Mouse (Mus musculus) stomach, embryonic 14.5 days (tissue): ENCODE data around the gene Grik4. TPM values are rescaled to one million over a fixed set of nuclear protein-coding genes. Genes with fewer than 3 reads are reported as not detected.

Source experiments
- ATAC-seq: fragments of 200-750 bp; cut with Nextera tagmentation; 2 replicates; pipeline ENCODE4 v1.8.0; 2017; ENCODE audit warnings: low read depth, moderate TSS enrichment; ENCODE audit not compliant: insufficient number of reproducible peaks, insufficient read depth, low FRiP score
- H3K27ac ChIP-seq: fragments of 300-500 bp; sonication (generic); 2 replicates; pipeline ENCODE4 v1.5.1; 2014; ENCODE audit warnings: mild to moderate bottlenecking, low read length, moderate library complexity, mixed read lengths
- H3K27me3 ChIP-seq: fragments of 300-500 bp; sonication (generic); 2 replicates; pipeline ENCODE4 v1.6.1; 2014; ENCODE audit warnings: low read length, control low read depth, mixed read lengths; ENCODE audit not compliant: control insufficient read depth, insufficient read depth
- H3K36me3 ChIP-seq: fragments of 300-500 bp; sonication (generic); 2 replicates; pipeline ENCODE4 v1.6.1; 2014; ENCODE audit warnings: mild to moderate bottlenecking, control low read depth, low read length, moderate library complexity, mixed read lengths; ENCODE audit not compliant: control insufficient read depth, insufficient read depth
- H3K4me1 ChIP-seq: fragments of 300-500 bp; sonication (generic); 2 replicates; pipeline ENCODE4 v1.6.1; 2014; ENCODE audit warnings: low read length, control low read depth, mixed read lengths; ENCODE audit not compliant: control insufficient read depth, insufficient read depth
- H3K4me2 ChIP-seq: fragments of 300-500 bp; sonication (generic); replicated peaks from 2 replicates; pipeline ENCODE4 v1.6.1; 2014; ENCODE audit warnings: low read depth, low read length, control low read depth
- H3K4me3 ChIP-seq: fragments of 300-500 bp; sonication (generic); 2 replicates; pipeline ENCODE4 v1.5.1; 2014; ENCODE audit warnings: low read depth, low read length, control low read depth
- H3K9ac ChIP-seq: fragments of 300-500 bp; sonication (generic); replicated peaks from 2 replicates; pipeline ENCODE4 v1.6.1; 2014; ENCODE audit warnings: low read depth, mild to moderate bottlenecking, control low read depth, low read length, moderate library complexity, mixed read lengths
- H3K9me3 ChIP-seq: fragments of 300-500 bp; sonication (generic); 2 replicates; pipeline ENCODE4 v1.6.1; 2016; ENCODE audit warnings: low read depth, low read length, control low read depth; ENCODE audit not compliant: control insufficient read depth
- WGBS: fragments of 180-500 bp; shearing (Covaris S2); extraction: QIAGEN DNeasy Blood & Tissue Kit; methylation state at CpG from one replicate; pipeline ENCODE4 v1.1.7; 2014; 5-methylcytosine and 5-hydroxymethylcytosine counted together
- polyA plus RNA-seq: library from polyadenylated mRNA; unstranded; fragments of >200 nt; fragmentation: Nextera tagmentation; extraction: Ambion mirVana; gene quantifications from 2 replicates; pipeline ENCODE4 v1.2.1, GENCODE M21; 2014

The Grik4 gene
- polyA plus RNA-seq, 1 experiment from 2014 or later = 1.4 TPM

GRCm38 (mm10) chr9:42809146-42809545 lies 135.1 kb downstream of the Grik4 start:
- WGBS = 86% methylated on average over 3 of the region's 3 CpGs
- ATAC-seq = no peak

DNA sequence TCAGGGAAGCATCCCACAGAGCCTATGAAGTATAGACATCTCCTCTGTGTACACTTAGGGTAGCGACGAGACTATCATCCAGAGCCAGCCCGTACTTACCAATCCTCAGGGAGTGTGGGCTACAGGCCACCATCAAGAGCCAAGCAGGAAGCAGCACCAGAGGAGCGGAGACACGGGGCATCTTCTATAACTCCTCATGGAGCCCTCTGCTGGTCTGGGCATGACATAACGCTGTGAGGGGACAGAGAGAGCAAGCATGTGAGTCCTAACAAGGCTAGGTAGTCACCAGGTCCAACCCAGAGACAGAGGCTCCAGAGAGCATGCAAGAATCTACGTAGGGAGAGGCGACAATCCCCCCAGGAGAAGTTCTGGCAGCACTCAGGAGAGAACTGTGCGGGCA lies 135.9 kb downstream of the Grik4 start:
- ATAC-seq = no peak
- H3K9ac ChIP-seq = no peak overlapping the region
- H3K4me1 ChIP-seq = no peaks in the 10 kb centered on the region
- H3K9me3 ChIP-seq = no peaks in the 10 kb centered on the region
- no peak overlapping the region for H3K4me2 ChIP-seq
- no peaks in the 10 kb centered on the region for H3K36me3 ChIP-seq
- WGBS = 71% methylated on average over 9 of the region's 9 CpGs
- no peak overlapping the region for H3K27ac ChIP-seq
- no peaks in the 10 kb centered on the region for H3K27me3 ChIP-seq
- H3K4me3 ChIP-seq = no peak overlapping the region

More at GRCm38 (mm10) chr9:42809146-42809545, 135.1 kb downstream of the Grik4 start:
- no peak overlapping the region for H3K4me2 ChIP-seq
- H3K4me3 ChIP-seq = no peak overlapping the region
- H3K9ac ChIP-seq = no peak overlapping the region
- H3K36me3 ChIP-seq = no peaks in the 10 kb centered on the region
- no peaks in the 10 kb centered on the region for H3K4me1 ChIP-seq
- H3K27me3 ChIP-seq = no peaks in the 10 kb centered on the region
- no peaks in the 10 kb centered on the region for H3K9me3 ChIP-seq
- no peak overlapping the region for H3K27ac ChIP-seq

GRCm38 (mm10) chr9:42803061-42803491 lies 141.2 kb downstream of the Grik4 start:
- no peak for ATAC-seq
- Histone ChIP-seq H3K27me3 (no peaks in the 10 kb centered on the region), H3K36me3 (no peaks in the 10 kb centered on the region), H3K27ac (no peak overlapping the region), H3K9me3 (no peaks in the 10 kb centered on the region), H3K4me3 (no peak overlapping the region), H3K9ac (no peak overlapping the region), H3K4me1 (0 out of 2 replicates have a peak, but pooled peaks cover 3% of the 10 kb centered on the region), H3K4me2 (no peak overlapping the region)
- WGBS = 68% methylated on average over 3 of the region's 3 CpGs

DNA sequence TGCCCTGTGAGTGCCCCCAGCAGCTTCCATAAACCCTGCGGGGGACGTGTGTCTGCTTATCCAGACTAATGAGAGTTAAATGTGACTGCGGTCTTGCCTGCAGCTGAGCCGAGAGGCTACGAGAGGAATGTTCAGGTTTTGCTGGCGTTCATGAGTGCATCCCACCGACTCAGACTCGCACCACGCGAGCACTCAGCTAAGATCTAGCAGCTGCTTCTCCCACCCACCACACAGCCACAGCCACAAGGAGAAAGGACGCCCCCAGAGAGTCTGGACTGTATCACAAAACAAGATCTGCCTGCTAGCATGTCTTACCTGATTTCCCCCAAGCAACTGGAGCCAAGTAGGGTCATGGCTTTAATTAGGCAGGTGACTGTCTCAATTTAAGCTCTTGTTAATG lies 142.4 kb downstream of the Grik4 start:
- no peak overlapping the region for H3K4me2 ChIP-seq
- H3K36me3 ChIP-seq = no peaks in the 10 kb centered on the region
- H3K4me3 ChIP-seq = no peak overlapping the region
- 69% methylated on average over 11 of the region's 11 CpGs for WGBS
- H3K4me1 ChIP-seq = 0 out of 2 replicates have a peak, but pooled peaks cover 3% of the 10 kb centered on the region
- no peak overlapping the region for H3K27ac ChIP-seq
- ATAC-seq = no peak
- H3K9me3 ChIP-seq = no peaks in the 10 kb centered on the region
- no peak overlapping the region for H3K9ac ChIP-seq
- H3K27me3 ChIP-seq = no peaks in the 10 kb centered on the region

DNA sequence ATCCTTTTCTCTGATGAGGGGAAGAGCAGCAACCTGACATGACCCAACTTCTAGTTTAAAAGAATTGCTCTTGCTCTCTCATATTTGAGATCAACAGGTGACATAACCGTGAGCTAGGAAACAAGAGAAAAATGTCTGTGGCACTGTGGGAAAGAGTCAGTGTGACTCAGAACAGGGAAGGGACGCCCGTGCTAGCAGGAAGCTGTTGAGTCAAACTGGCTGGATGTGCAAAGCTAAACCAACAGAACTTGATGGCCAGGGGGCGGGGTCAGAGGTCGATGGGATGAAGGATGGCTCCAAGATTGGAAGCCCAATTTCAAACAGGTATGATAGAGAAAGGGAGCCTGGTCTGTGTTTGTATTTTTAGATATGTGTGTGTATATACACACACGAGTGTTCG lies 144.2 kb downstream of the Grik4 start:
- H3K27ac ChIP-seq = no peak overlapping the region
- no peaks in the 10 kb centered on the region for H3K9me3 ChIP-seq
- H3K27me3 ChIP-seq = no peaks in the 10 kb centered on the region
- H3K4me3 ChIP-seq = no peak overlapping the region
- 75% methylated on average over 7 of the region's 7 CpGs for WGBS
- no peak overlapping the region for H3K9ac ChIP-seq
- no peak overlapping the region for H3K4me2 ChIP-seq
- no peak for ATAC-seq
- 0 out of 2 replicates have a peak, but pooled peaks cover 7% of the 10 kb centered on the region for H3K4me1 ChIP-seq
- no peaks in the 10 kb centered on the region for H3K36me3 ChIP-seq

DNA sequence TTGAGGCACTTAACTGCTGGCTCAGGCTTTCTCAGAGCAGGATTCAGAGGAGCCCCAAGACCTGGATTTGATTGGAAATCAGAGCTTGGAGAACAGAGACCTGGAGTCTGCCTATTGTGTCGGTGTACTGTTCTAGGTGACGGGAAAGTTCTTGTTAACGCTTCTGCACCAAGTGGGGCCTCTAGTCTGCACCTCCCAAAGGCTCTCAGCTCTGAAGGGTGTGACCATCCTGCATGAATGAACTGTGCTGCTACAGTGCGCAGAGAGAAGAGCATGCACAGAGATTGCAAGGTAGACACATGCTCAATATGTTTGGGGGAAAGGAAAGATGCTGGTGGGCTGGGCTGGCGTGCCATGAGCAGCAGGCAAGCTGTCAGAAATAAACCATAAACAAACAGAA lies 144.6 kb downstream of the Grik4 start:
- H3K27me3 ChIP-seq = no peaks in the 10 kb centered on the region
- H3K36me3 ChIP-seq = no peaks in the 10 kb centered on the region
- H3K9me3 ChIP-seq = no peaks in the 10 kb centered on the region
- no peak overlapping the region for H3K9ac ChIP-seq
- no peak overlapping the region for H3K27ac ChIP-seq
- no peak overlapping the region for H3K4me3 ChIP-seq
- no peak for ATAC-seq
- H3K4me1 ChIP-seq = 0 out of 2 replicates have a peak, but pooled peaks cover 7% of the 10 kb centered on the region
- 87% methylated on average over 5 of the region's 5 CpGs for WGBS
- no peak overlapping the region for H3K4me2 ChIP-seq

DNA sequence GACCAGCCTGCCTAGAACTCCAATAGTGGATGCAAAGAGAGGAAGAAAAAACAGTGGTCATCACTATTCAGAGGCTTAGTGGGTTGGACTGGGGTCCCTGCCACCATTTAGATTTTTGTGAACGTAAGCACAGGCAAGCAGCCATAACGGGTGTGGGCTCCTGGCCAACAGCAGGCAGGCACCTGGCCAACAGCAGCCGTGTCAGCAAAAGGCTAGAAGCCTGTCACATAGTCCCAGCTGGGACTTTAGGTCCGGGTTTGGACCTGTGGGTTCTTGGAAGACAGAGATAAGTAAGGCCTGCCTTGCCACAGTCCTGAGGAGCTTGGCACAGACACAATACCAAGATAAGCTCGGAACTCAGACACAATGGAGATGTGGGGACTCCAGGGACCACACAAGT lies 145.1 kb downstream of the Grik4 start:
- ATAC-seq = no peak
- Histone ChIP-seq H3K9me3 (no peaks in the 10 kb centered on the region), H3K36me3 (no peaks in the 10 kb centered on the region), H3K4me1 (0 out of 2 replicates have a peak, but pooled peaks cover 7% of the 10 kb centered on the region), H3K27me3 (no peaks in the 10 kb centered on the region), H3K27ac (no peak overlapping the region), H3K9ac (no peak overlapping the region), H3K4me3 (no peak overlapping the region), H3K4me2 (no peak overlapping the region)
- WGBS = 37% methylated on average over 5 of the region's 5 CpGs

DNA sequence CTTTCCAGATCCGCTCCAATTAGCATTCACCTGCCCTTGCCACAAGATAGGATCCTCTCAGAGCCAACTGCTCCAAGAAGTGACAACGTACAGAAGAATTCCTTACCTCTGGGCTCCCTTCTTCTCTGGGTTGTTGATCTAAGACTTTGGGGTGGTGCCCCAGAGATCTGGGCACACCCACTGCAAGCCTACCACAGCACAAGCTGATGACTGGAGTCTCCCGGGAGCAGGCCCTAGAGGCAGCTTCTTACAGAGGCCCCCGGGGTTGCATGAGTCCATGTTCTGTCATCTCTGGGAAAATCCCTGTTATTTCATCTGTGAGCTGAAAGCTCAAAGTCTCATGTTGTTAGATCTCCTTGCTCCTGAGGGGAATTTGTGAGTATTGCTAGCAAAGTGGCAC lies 146.0 kb downstream of the Grik4 start:
- H3K4me2 ChIP-seq = no peak overlapping the region
- ATAC-seq = no peak
- H3K27me3 ChIP-seq = no peaks in the 10 kb centered on the region
- H3K9me3 ChIP-seq = no peaks in the 10 kb centered on the region
- H3K27ac ChIP-seq = no peak overlapping the region
- H3K4me3 ChIP-seq = no peak overlapping the region
- H3K4me1 ChIP-seq = 0 out of 2 replicates have a peak, but pooled peaks cover 7% of the 10 kb centered on the region
- 82% methylated on average over 4 of the region's 4 CpGs for WGBS
- H3K36me3 ChIP-seq = no peaks in the 10 kb centered on the region
- H3K9ac ChIP-seq = no peak overlapping the region

- no peak for ATAC-seq
- no peak overlapping the region for H3K4me2 ChIP-seq
- H3K27me3 ChIP-seq = no peaks in the 10 kb centered on the region
- no peaks in the 10 kb centered on the region for H3K36me3 ChIP-seq
- H3K4me3 ChIP-seq = no peak overlapping the region
- H3K9ac ChIP-seq = no peak overlapping the region
- WGBS = 51% methylated on average over 8 of the region's 8 CpGs
- 0 out of 2 replicates have a peak, but pooled peaks cover 4% of the 10 kb centered on the region for H3K4me1 ChIP-seq
- H3K9me3 ChIP-seq = no peaks in the 10 kb centered on the region
- H3K27ac ChIP-seq = no peak overlapping the region
Observed at GRCm38 (mm10) chr9:42797276-42797675, 147.0 kb downstream of the Grik4 start.
